Mouse (Mus musculus): Measurements from ENCODE around the gene Gm37419.

Gene Gm37419

DNA sequence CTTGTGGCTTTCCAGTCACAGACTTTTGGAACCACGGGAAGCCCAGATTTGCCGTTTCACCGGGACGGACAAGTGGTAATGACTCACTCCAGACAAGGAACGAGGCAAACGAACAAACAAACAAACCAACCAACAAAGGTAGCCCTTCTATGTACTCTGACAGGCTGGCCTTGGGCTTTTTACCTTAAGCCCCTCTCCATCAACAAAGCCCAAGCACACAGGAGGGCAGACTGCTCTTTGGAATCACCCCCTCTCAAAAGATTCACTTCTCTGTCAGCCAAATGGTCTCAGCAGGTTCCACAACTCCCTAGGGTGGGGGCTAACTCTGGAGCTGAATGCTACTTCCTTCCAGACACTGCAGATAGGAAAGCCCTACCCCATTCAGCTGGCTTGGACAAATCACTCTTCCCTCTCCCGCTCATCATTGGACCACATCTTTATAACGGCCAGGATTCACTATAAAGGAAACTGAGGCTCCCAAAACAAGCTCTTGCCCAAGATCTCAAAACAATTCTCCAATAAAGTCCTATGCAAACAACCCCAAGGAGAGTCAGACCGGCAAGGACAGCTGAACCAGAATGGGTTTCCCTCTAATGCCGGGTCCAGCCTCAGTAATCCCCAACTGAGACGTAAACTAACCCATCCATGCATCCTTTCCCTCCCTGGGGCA, 7.9 kb upstream of the Gm37419 start:
- DNase-seq: no peak

DNA sequence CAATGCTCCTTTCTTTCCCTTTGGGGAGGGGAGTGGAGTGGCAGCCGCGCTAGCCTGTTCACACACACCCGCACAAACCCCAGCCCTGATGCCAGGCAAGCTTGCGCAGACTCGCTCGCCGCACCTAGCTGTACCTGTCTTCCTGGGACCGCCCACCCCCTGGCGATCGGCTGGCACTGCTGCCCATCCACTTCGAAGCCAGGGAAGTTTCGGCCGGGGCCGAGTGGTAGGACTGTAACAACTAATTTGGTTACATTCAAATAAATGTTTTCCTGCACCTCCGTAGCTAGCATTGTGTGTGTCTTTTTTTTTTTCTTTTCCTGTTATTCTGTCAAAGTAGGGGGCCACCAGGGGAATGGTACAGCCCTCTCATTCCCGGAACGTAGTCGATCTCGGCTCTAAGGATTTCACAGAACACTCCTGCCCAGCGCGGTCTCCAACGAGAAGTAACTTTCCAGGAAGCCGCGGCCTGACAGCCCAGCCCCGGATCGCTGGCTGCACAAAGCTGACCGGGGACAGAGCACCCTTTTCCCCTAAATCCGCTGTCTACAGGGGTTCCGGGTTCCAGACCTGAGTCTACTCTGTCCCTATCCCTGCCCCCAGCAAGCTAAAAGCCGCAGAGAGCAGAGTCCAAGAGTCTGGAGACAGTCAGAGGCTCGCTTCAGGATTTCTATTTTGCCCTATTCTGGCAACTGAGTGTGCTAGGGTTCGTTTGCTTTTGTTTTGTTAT, 7.1 kb upstream of the Gm37419 start:
- peak; percentile 61 for DNase-seq

DNA sequence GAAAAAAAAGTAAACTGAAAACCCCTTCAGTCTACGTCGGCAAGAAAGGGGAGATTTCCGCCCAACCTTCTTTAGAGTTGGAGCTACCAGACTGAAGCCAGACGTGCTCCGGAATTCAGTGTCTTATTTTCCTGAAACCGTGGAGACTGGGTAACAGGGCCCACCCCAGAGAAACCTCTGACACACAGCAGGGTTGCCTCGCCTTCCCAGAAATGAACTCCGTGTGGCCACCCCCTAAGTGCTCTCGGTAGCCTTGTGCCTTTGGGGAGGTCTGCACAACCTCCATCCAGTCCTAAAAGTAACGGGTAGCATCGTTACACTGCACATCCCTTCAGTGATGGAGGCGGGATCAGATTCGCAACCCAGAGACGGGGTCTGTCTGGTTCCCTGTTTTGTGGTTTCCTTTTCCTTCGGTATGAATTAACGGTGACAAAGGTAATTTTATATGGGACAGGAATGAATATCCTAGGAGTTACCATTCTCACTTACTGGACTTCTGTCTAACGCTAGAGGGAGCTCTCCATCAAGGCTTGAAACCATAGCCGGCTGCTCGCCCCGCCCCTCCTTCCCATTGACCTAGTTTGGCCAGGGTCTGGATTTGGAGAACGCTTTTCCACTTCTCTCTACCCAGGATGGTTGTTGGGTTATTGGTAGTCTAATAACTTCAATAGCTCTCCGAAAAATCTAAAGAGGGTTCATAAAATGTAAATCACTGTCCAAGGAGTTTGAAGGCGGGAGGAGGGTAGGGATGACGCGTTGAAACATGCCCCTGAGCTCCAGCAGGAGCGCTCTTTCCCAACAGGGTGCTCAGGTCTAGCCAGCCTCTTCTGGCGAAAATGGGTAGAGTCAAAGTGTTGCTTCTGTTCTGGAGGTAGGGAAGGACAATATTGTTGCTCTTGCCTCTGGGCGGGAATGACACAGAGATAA, 6.1 kb upstream of the Gm37419 start:
- peak; percentile 92 for DNase-seq

DNA sequence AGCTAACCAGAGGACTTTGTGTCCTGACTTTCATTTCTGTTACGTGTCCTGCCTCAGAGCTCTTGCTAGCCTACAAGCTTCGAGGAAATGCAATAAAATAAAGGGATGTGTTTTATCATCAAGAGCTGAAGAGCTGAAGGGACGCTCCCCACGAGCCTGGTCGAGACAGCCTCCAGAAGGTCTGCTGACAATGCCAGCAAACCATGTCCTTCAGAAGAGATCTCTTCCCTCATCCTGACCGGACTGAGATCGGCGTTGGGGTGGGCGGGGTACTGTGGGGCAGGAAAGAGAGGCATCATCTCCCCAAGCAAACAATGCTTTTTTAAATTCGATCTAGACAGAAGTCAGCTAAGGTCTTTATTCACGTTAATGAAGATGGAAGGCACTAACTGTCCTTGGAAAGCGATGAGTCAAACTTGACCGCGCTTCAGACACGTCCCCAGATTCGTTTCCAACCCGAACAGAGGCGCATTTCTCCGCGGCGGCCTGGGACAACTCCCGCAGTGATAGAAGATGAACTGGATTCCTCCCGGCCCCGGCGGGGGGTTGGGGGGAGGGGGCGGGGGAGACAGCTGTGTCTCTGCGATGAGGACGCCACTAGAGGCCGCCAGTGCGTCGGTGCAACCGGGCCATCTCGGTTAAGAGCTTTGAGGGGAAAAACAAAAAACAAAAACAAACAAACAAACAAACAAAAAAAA, 5.2 kb upstream of the Gm37419 start:
- DNase-seq: peak; percentile 89

DNA sequence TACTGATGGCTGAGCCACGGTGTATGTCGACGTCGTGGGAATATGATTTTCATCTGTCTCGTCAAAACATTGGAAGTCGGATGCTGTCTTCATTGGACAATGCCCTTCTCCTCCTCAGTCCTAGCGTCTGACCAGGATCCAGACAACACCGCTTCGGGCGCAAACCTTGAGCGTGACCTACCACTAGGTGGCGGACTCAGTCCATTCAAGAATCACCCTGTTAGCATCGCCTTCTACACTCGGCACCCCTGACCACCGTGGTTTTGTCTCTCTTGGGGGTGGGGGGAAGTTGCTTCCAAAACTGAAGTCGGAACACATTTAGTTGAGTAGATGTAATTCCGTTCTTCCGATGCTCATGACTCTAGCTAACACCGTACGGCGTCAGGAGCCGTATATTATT, 4.1 kb upstream of the Gm37419 start:
- DNase-seq: peak; percentile 94

DNA sequence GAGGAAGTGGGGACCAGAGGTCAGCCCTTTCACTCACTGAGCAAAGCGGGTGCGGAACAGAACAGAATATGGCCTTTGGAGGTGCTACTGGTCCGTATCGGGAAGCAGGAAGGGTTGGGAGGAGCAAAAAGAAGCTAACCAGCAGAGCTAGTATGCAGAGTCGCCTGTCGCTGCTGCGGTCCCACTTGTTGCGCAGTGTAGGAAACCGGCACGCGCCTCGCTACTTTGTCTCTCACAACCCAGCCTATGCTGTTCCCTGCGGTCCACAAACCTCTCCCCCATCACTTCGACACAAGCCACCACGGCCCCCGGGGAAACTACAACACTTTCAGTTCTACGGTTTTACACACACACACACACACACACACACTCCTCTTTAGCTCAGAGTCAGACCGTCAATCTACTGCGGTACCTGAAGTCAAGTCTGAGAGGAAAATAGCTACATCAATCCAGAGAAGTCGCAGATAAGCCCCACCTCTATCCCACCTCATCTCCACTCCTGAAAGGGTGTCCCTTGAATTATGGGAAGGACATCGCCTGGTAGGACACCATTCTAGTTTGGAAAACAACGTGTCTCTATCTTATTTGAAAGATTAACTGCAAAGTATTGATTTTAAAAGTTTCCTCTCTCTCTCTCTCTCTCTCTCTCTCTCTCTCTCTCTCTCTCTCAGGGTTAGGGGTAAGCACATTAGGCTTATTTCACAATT, 3.4 kb upstream of the Gm37419 start:
- DNase-seq: peak; percentile 62

DNA sequence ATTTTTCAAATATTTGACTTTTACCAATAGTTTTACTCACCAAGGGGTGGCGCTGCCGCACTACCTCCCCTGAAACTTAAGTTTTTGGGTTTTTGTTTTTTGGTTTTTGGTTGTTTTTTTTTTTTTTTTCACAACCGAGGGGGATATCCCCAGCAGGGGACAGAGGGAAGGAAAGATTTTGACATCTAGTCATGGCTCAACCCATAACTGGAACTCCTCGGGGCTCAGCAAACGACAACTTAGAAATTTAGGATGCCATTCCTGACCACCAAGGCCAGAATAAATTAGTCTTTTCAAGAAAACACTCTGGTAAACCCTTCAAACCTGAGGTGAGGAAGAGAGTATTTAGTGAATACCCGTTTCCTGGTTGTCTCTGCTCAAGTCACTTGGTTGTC, 2.8 kb upstream of the Gm37419 start:
- peak; percentile 59 for DNase-seq

DNA sequence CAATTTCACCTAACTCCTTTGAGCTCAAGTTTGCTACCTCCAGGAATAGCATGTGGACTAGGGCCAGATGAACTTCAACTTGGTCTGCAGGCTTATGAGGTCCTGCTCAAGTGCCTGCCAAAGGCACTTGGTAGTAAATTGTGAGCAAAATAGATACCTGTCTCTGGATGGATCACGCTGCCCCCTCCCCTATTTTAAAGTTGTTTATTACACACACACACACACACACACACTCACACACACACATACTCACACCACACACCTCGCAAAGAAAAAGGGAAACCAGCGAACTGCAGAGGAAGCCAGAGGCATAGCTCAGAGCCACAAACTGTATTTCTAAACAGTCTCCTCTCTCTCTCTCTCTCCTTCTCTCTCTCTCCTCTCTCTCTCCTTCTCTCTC, 2.1 kb upstream of the Gm37419 start:
- DNase-seq: no peak

DNA sequence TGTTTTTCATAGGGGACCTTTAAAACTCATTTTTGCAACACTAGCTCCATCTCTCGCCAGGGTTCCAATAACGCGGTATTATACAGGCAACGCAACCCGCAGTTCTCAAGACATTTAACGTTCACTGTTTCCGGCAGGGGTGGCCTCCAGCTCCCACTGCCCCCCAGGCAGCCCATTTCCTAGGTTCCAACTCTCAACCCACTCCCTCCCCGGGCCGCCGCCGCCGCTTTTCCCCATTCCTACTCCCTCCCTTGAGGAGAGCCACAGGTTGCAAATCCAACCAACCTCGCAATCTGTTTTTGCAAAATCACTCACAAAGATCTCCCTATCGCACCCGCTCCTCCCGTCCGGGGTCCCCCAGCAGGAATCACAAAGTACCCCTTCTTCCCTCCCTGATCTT, 1.4 kb upstream of the Gm37419 start:
- DNase-seq: peak; percentile 34

DNA sequence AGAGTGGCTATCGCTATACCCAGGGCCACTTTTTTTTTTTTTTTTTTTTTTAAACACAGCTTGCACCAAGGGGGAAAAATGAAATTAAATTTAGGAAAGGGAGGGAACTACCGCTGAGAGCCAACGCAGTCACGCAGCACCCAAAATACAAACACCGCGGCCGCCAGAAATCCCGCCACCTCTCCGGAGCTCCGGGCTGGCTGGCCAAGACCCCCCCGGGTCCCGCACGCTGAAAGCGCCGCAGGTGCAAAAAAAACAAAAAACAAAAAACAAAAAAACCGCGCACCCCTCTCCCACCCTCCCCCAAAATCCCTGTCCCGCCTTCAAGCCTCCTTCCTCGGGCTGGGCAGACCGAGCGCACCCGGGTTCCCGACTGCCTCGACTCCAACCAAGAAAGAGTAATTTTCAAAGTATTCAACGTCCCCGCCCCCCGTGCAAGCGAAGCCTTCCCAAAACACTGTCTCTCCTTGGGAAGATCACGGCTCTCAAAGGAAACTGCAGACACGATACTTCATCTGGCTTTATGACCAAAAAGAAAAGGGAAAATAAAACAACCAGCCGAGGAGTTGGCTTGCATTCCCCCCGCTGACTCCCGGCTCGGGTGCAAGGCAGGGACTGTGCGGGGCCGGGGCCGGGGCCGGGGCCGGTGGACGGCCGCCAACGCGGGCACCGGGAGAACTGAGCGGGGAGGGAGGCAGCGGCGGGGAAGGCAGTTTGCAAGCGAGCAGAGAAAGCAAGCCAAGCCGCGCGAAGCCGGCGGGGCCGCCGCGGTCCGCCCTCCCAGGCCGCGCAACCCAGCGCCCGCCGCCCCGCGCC, 733 bp upstream of the Gm37419 start:
- peak; percentile 61 for DNase-seq

DNA sequence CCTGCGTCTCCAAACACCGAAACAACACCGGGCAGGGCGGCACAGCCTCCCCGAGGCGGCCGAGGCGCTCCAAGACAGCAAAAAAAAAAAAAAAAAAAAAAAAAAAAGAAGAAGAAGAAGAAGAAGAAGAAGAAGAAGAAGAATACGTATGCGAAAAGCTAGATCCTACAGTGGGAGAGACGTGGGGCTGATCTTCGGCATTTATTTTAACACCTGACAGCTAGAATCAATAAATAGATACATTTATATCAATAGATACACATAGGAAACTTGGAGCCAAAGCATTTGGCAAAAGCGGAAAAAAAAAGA, 171 bp upstream of the Gm37419 start:
- no peak for DNase-seq

DNA sequence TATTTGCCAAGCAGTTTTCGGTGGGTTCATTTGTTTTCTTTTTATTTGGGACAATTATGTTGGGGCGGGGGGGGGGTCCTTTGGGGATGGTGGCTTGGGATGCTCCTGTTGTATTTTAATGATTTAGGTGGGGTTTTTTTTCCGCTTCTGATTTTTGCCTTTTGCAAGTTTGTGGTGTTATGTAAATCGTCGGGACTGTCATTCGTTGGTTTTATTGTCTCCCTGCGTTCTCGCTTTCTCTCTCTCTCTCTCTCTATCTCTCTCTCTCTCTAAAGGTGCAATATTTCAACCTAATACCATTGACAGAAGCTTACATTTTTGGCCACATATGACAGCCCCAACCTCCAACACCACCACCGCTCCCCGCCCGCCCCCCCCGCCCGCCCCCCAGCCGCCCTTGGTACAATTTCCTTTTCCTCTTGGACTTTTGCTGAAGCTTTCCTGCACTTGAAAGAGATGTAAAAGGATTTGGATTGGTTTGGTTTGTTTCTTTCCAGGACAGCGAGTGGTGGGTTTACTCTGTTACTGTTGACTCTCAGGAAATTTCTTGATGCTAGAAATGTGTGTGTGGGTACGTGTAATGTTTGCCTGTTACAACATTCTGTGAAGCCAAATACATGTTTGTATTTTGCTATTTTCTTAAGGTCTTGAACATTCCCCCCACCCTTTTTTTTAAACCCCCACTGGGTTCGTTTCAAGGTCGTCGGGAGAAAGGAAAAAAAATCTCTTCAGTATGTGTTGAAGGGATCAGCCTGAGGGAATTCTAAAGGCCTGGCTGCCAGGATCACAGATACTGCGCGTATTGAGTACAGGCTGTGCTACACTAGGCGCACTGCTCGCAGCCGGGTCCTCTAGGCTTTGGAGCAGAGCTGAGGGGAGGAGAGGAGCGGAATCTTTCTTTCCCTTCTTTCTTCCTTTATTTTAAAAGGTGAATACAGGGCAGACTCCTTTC, 1.2 kb downstream of the Gm37419 start:
- DNase-seq: peak; percentile 46

DNA sequence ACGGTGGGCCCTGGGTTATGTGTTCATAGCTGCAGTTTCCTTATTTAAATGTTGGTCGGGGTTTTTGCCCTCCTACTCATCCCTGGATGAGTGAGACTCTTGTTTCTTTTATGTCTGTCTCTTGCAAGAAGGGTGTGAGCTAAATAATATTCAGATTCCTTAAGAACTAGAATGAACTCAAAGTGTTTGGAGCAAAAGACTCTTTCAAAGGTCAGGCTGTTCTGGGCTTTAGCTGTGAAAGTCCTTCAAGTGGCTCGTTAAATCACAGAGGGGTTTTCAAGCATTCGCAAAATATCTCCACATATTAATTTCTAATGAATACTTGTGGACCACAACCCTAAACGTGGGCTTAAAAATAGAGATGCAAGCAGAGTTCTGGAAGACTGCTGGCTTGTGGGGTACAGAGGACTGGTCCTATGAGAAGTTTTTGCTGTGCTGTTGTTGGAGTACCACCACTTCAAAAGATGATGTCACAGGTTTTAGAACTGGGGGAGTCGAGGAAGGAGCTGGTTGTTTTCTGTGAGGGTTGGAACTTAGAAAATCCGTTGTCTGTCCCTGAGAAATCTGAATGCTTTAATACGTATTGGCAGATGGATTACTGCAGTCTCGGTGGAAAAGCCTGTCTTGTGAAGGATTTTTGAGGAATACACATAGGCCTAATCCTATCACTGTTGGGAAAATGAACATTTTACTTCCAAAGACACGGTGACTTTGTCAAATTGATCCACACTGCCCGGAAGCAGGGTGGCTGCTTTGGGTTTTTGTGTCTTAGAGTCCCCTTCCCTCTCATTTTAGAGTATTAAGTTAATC, 2.1 kb downstream of the Gm37419 start:
- DNase-seq: no peak

DNA sequence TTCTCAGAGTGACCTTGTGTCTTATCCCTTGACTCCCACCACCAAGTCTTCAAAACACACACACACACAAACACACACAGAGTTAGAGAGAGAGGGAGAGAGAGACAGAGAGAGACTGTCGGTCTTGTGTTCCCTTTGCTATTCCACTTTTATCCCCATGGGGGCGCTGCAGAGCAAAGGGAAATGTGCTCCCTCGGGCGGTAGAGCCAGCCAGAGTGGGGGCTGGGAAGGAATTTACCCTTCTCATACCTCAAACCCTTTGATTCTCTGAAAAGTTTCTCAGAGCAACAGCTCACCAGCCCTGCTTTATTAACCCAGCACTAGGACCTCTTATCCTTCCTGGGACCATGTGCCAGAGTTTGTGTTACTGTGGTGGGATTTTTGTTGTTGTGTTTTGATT, 2.9 kb downstream of the Gm37419 start:
- DNase-seq: peak; percentile 91

DNA sequence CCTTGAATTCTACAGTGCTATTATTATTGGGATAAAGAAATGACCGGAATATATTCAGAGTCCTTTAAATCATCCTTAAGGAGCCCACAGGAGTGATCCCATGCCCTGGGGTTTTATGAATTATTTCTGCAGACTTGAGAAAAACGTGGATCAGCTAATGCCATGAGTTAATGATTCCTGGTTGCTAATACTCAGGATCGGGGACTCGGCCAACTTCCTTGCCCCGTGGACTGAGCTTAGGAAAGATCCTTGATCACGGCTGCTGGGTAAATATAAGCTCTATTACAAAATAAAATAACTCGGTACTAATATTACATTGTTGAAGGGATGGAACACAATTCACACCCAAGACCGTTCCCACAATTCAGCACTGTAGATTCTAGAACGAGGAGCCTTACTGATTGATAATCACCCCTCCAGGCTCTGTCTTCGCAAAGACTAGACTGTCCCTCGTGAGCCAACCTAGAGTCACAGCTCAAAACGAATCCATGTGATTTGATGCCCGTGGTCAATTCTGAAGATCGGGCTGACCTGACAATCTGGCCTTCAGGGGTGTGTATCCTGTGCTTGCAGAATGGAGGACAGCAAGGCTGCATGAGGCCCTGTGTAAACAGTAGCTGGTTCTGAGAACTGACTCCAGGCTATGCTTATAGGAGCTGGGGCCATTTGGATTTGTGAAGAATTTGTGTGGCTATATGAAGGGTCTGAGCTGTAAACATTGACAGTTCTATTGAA, 3.7 kb downstream of the Gm37419 start:
- peak; percentile 54 for DNase-seq

DNA sequence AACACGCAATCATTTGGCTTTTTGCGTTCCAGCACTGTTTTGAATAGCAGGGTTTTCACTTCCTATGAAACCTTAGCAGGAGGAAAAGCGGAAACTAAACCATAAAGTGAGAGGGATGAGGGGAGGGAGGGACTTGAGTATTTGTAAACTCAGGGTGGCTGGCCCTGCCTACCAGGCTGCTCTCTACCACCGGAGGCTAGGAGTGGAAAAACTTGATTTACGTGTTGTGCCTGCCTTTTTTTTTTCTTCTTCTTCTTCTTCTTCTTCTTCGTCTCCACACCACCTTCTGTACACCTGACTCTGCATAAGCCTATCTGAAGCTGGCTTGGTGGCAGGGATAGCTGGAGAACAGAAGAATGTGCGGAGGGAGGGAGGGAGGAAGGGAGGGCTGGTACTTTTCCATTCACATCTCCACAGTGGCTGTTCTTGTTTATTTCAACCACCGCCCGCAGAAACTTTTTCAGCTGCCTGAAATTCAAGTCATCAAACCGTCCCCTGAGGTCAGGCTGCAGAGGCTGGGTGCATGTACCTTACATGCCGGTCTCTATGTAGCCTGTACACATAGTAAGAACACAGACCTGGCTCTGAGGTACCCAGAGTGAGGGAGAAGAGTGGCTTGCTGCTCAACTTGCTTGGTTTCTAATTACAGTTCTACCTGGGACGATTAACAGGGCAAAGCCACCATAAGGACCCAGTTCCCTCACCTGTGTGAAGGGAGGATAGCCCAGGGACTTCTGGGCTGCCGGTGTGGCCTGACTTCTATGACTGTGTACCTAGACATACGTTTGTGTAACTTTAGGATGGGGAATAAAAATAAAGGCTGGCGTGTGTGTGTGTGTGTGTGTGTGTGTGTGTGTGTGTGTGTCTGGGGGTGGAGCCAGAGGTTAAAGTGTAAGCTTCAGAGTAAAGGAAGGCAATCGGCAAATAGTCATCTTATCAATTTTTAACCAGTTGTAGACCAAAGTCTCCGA, 5.4 kb downstream of the Gm37419 start:
- peak; percentile 81 for DNase-seq

DNA sequence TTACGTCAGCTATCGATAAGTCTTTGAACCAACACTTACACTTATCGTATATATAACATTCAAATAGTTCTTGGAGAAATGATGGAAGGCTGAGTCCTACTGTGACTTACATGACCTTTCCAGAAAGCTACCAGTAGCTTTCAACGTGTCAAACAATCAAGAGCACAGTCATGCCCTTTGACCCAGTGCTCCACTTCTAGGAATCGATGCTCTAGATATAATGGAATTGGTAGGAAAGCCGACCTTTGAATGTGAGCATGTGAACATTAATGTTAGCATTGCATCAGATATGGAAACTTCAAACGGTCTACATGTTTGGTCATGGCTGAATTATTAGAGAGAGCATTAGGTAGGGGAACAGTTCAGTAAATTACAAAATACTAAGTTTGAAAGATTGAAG, 8.1 kb downstream of the Gm37419 start:
- DNase-seq: no peak

DNA sequence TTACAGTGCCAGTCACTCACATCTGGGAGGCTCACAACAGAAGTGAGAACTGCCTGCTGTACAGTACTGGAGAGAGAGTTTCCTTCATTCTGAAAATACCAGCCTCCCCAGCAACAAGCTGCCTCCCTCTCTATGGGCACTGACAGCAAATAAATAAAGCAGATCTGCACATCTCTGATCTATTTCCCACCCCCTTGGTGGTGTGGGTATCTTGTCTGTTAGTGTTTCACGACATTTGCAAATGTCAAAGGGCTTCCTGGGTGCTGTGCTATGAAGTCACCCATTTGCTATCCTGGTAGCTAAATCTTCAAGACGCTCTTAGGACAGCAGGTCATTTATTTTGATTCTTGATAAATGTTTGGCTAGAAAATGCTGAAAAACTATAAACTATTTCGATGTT, 8.9 kb downstream of the Gm37419 start:
- DNase-seq: no peak
